Mouse (Mus musculus) gastrocnemius, postnatal 4 days (tissue): ENCODE results near the gene Enkur. TPM values are rescaled to one million over a fixed set of nuclear protein-coding genes. Genes with fewer than 3 reads are reported as not detected.
A peak's percentile ranks its signal among the peaks of the same experiment; 100 is the strongest.

Experiments used
- DNase-seq, 2 experiments: peaks; one replicate each; pipeline ENCODE4 v3.0.0; 2021 to 2022; ENCODE audit warnings: low spot score in 2 of 2, mixed read lengths in 2 of 2
- total RNA-seq, 2 experiments: library from RNA; stranded (reverse); gene quantifications; 2 replicates each; pipeline ENCODE4 v1.2.3; 2021

Enkur gene
- total RNA-seq, 2 experiments from 2014 or later = 6.5 to 7.9 TPM

GRCm38 (mm10) chr2:21191232-21191631 is 13.9 kb downstream of the Enkur start:
- no peak for DNase-seq

GRCm38 (mm10) chr2:21188610-21189009 is 16.6 kb downstream of the Enkur start:
- no peak for DNase-seq

GRCm38 (mm10) chr2:21187576-21187975 is 17.6 kb downstream of the Enkur start:
- peak; percentile 28 to 58 for DNase-seq

GRCm38 (mm10) chr2:21182811-21183210 is 22.4 kb downstream of the Enkur start:
- DNase-seq = no peak

- DNase-seq = no peak
These were observed 26.0 kb downstream of the Enkur start for GRCm38 (mm10) chr2:21179136-21179535.

GRCm38 (mm10) chr2:21172797-21173196 is 32.4 kb downstream of the Enkur start:
- no peak for DNase-seq

- DNase-seq = peak in 1 of 2 experiments; percentile 39
These were observed 37.2 kb downstream of the Enkur start for GRCm38 (mm10) chr2:21167916-21168315.

GRCm38 (mm10) chr2:21164296-21164695 is 40.9 kb downstream of the Enkur start:
- DNase-seq = peak in 1 of 2 experiments; percentile 31

- DNase-seq = no peak
These were observed 51.7 kb downstream of the Enkur start for GRCm38 (mm10) chr2:21153469-21153868.

GRCm38 (mm10) chr2:21147169-21147568 is 58.0 kb downstream of the Enkur start:
- peak in 1 of 2 experiments; percentile 14 for DNase-seq

GRCm38 (mm10) chr2:21146486-21146885 is 58.7 kb downstream of the Enkur start:
- no peak for DNase-seq

- DNase-seq = no peak
These were observed 62.5 kb downstream of the Enkur start for GRCm38 (mm10) chr2:21142616-21143015.

- peak; percentile 66 to 85 for DNase-seq
These were observed 63.0 kb downstream of the Enkur start for GRCm38 (mm10) chr2:21142204-21142580.

GRCm38 (mm10) chr2:21141520-21142203 is 63.5 kb downstream of the Enkur start:
- peak; percentile 39 to 70 for DNase-seq

- no peak for DNase-seq
These were observed 64.0 kb downstream of the Enkur start for GRCm38 (mm10) chr2:21141189-21141519.

Other genes starting within 250 kb of the Enkur start
- gene Arhgap21, start 236.5 kb downstream of the Enkur start, total RNA-seq = 10 to 100 TPM; 87.5 to 91.7 TPM
- 1 to 10 TPM; 4.5 to 5.7 TPM for gene Thnsl1, start 359 bp upstream of the Enkur start, total RNA-seq
- not detected for gene Gpr158, start 162.2 kb upstream of the Enkur start, total RNA-seq